Mouse (Mus musculus): ENCODE measurements around the gene Krt33a. TPM values are rescaled to one million over a fixed set of nuclear protein-coding genes. Genes with fewer than 3 reads are reported as not detected.

The Krt33a gene
- polyA plus RNA-seq, 1 experiment from 2014 or later: 0.05 TPM

DNA sequence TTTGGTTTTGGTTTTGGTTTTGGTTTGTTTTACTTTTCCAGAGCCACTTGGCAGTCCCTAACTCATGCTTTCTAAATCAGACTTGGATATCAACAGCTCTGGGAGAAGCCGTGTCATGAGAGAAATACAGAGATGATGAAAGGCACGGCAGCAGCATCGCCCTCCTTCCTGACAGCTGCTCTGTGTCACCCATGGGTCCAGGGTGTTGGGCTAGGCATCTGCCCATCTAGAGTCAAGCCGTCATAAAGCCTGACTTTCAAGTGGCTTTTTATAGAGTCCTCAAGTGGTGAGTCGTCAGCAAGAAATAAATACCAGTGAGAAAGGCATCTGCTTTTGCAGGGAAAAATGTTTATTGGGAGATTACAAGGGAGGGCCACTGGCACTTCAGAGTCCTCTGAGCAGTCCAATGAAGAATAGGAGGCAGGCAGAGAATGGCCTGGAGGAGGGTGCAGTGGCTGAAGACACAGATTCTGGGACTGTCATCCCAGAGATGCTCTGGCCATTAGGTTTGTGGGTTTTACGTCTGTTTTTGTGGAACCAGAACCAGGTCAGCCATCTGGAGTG, 30.4 kb upstream of the Krt33a start:
- no peak for ATAC-seq (ENCODE audit: low FRiP score, low TSS enrichment)
- no peaks in the 10 kb centered on the region for H3K36me3 ChIP-seq (ENCODE audit: control insufficient read depth, insufficient read depth, low read length)
- no peak overlapping the region for H3K27ac ChIP-seq (replicated peaks)
- no peaks in the 10 kb centered on the region for H3K4me1 ChIP-seq (replicated peaks; ENCODE audit: control insufficient read depth, insufficient read depth)
- WGBS: 74% methylated on average over 6 of the region's 6 CpGs
- H3K4me2 ChIP-seq (replicated peaks; ENCODE audit: low read depth): no peak overlapping the region
- no peak for TF ChIP-seq CTCF (IDR thresholded peaks at IDR 0.05; ENCODE audit: low read depth)
- TF ChIP-seq EP300 (optimal IDR thresholded peaks at IDR 0.05): no peak
- DNase-seq (ENCODE audit: low spot score): no peak
- no peaks in the 10 kb centered on the region for H3K27me3 ChIP-seq (ENCODE audit: control insufficient read depth, insufficient read depth, low read length)
- H3K4me3 ChIP-seq (ENCODE audit: low read depth, low read length): no peak overlapping the region
- H3K9ac ChIP-seq (ENCODE audit: low read length): no peak overlapping the region
- H3K9me3 ChIP-seq (ENCODE audit: control insufficient read depth, low read length): no peaks in the 10 kb centered on the region

GRCm38 (mm10) chr11:100041454-100041853, 25.4 kb upstream of the Krt33a start, which contains the start of gene Krt34:
TSS of gene Krt34 (minus strand) at chr11:100041554.
- no peaks in the 10 kb centered on the region for H3K9me3 ChIP-seq (ENCODE audit: control insufficient read depth, low read length)
- WGBS: 86% methylated on average over 6 of the region's 6 CpGs
- ATAC-seq (ENCODE audit: low FRiP score, low TSS enrichment) (no peak), DNase-seq (ENCODE audit: low spot score) (no peak)
- H3K4me2 ChIP-seq (replicated peaks; ENCODE audit: low read depth): no peak within 1 kb of the TSS
- no peaks in the 10 kb centered on the region for H3K36me3 ChIP-seq (ENCODE audit: control insufficient read depth, insufficient read depth, low read length)
- no peak within 1 kb of the TSS for H3K27ac ChIP-seq (replicated peaks)
- TF ChIP-seq EP300 (optimal IDR thresholded peaks at IDR 0.05) (no peak), CTCF (IDR thresholded peaks at IDR 0.05; ENCODE audit: low read depth) (no peak)
- H3K4me3 ChIP-seq (ENCODE audit: low read depth, low read length): no peak within 1 kb of the TSS
- no peak within 1 kb of the TSS for H3K9ac ChIP-seq (ENCODE audit: low read length)
- no peaks in the 10 kb centered on the region for H3K27me3 ChIP-seq (ENCODE audit: control insufficient read depth, insufficient read depth, low read length)
- no peaks in the 10 kb centered on the region for H3K4me1 ChIP-seq (replicated peaks; ENCODE audit: control insufficient read depth, insufficient read depth)

DNA sequence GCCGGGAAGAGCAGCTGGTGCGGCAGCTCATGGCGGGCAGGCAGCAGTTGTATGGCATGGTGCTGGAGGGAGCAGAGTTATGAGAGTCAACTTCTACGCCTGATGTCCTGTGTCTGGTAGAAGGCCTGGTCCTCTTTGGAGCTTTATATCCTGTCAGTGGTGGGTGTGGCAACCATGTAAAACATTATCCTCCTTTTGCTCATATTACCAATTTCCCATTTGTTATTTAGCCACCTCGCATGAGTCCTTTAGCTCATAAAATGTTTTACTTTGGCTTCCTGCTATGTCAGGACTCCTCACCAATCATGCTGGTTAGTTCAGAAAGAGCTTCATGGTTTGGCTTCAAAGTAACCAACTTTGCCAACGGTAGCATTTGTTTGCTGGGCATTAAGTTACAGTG, 13.8 kb upstream of the Krt33a start, which contains the start of gene Krt33b:
Gene Krt33b, minus strand, starts transcription at position 101 of the 400 bp plus-strand sequence.
- WGBS: 90% methylated on average over 6 of the region's 6 CpGs
- no peak for DNase-seq (ENCODE audit: low spot score)
- Histone ChIP-seq H3K9me3 (ENCODE audit: control insufficient read depth, low read length) (no peaks in the 10 kb centered on the region), H3K4me2 (replicated peaks; ENCODE audit: low read depth) (no peak within 1 kb of the TSS), H3K36me3 (ENCODE audit: control insufficient read depth, insufficient read depth, low read length) (no peaks in the 10 kb centered on the region), H3K27me3 (ENCODE audit: control insufficient read depth, insufficient read depth, low read length) (no peaks in the 10 kb centered on the region), H3K4me3 (ENCODE audit: low read depth, low read length) (no peak within 1 kb of the TSS), H3K4me1 (replicated peaks; ENCODE audit: control insufficient read depth, insufficient read depth) (no peaks in the 10 kb centered on the region), H3K27ac (replicated peaks) (no peak within 1 kb of the TSS), H3K9ac (ENCODE audit: low read length) (no peak within 1 kb of the TSS)
- no peak for TF ChIP-seq CTCF (IDR thresholded peaks at IDR 0.05; ENCODE audit: low read depth)
- no peak for ATAC-seq (ENCODE audit: low FRiP score, low TSS enrichment)

- no peak overlapping the region for H3K9ac ChIP-seq (ENCODE audit: low read length)
- ATAC-seq (ENCODE audit: low FRiP score, low TSS enrichment) (no peak), DNase-seq (ENCODE audit: low spot score) (no peak)
- H3K4me2 ChIP-seq (replicated peaks; ENCODE audit: low read depth): no peak overlapping the region
- no peaks in the 10 kb centered on the region for H3K27me3 ChIP-seq (ENCODE audit: control insufficient read depth, insufficient read depth, low read length)
- H3K4me1 ChIP-seq (replicated peaks; ENCODE audit: control insufficient read depth, insufficient read depth): no peaks in the 10 kb centered on the region; the same call in 1 of the 2 replicates
- H3K36me3 ChIP-seq (ENCODE audit: control insufficient read depth, insufficient read depth, low read length): no peaks in the 10 kb centered on the region
- H3K4me3 ChIP-seq (ENCODE audit: low read depth, low read length): no peak overlapping the region
- no peak overlapping the region for H3K27ac ChIP-seq (replicated peaks)
- H3K9me3 ChIP-seq (ENCODE audit: control insufficient read depth, low read length): no peaks in the 10 kb centered on the region
- TF ChIP-seq EP300 (optimal IDR thresholded peaks at IDR 0.05): no peak
- TF ChIP-seq CTCF (IDR thresholded peaks at IDR 0.05; ENCODE audit: low read depth): no peak
- WGBS: 66% methylated on average over 5 of the region's 5 CpGs
Observed at GRCm38 (mm10) chr11:100021438-100021837, 5.4 kb upstream of the Krt33a start.

DNA sequence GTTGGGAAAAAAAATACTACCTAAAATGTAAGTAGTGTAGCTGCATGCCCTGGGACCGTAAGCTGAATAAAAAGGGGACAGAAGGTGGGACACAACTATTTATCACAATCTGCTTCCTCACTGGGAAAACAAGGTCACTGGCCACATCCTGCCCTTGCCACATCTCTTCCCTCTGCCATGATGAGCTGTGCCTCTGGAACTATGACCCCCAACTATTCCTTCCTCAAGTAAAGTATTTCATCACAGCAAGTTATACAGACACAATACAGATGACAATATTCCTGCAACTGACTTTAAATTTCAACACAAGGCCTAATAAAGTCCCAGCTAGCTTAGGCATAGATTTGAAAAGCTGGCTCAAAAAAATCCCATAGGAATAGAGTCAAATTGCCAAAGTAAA, 3.5 kb upstream of the Krt33a start:
- Histone ChIP-seq H3K4me3 (ENCODE audit: low read depth, low read length) (no peak overlapping the region), H3K27me3 (ENCODE audit: control insufficient read depth, insufficient read depth, low read length) (no peaks in the 10 kb centered on the region), H3K4me1 (replicated peaks; ENCODE audit: control insufficient read depth, insufficient read depth) (no peaks in the 10 kb centered on the region; the same call in 1 of the 2 replicates), H3K27ac (replicated peaks) (no peak overlapping the region), H3K9ac (ENCODE audit: low read length) (no peak overlapping the region), H3K9me3 (ENCODE audit: control insufficient read depth, low read length) (no peaks in the 10 kb centered on the region), H3K36me3 (ENCODE audit: control insufficient read depth, insufficient read depth, low read length) (no peaks in the 10 kb centered on the region), H3K4me2 (replicated peaks; ENCODE audit: low read depth) (no peak overlapping the region)
- TF ChIP-seq EP300 (optimal IDR thresholded peaks at IDR 0.05) (no peak), CTCF (IDR thresholded peaks at IDR 0.05; ENCODE audit: low read depth) (no peak)
- 65% methylated on average over 1 of the region's 1 CpGs for WGBS
- ATAC-seq (ENCODE audit: low FRiP score, low TSS enrichment): no peak
- DNase-seq (ENCODE audit: low spot score): no peak

DNA sequence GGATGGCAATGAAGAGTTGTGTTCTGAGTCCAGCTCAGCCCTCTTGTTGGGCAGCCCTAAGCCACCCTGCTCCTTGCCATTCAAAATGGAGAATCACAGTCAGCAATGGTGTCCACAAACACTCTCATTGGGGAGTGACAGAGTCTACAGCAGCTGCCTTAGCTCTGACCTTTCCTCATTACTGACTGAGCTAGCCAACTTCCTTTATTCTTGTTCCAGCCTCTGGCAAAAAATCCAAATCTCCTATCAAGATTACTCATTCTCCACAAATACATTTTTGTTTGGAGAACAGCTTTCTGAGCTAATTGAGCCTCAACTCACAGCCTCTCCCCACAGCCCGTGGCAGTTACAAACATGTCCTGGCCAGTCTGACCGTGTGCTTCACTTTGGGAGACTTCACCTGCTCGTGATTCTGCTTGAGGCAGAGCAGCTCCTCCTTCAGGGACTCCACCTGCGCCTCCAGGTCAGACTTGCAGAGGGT, 2.3 kb downstream of the Krt33a start:
- TF ChIP-seq CTCF (IDR thresholded peaks at IDR 0.05; ENCODE audit: low read depth) (no peak), EP300 (optimal IDR thresholded peaks at IDR 0.05) (no peak)

More for the DNA sequence above, 2.3 kb downstream of the Krt33a start:
- WGBS: 37% methylated on average over 4 of the region's 4 CpGs
- Histone ChIP-seq H3K27me3 (ENCODE audit: control insufficient read depth, insufficient read depth, low read length) (no peaks in the 10 kb centered on the region), H3K4me3 (ENCODE audit: low read depth, low read length) (no peak overlapping the region), H3K4me2 (replicated peaks; ENCODE audit: low read depth) (no peak overlapping the region), H3K27ac (replicated peaks) (no peak overlapping the region), H3K9me3 (ENCODE audit: control insufficient read depth, low read length) (no peaks in the 10 kb centered on the region), H3K4me1 (replicated peaks; ENCODE audit: control insufficient read depth, insufficient read depth) (no peaks in the 10 kb centered on the region), H3K9ac (ENCODE audit: low read length) (no peak overlapping the region), H3K36me3 (ENCODE audit: control insufficient read depth, insufficient read depth, low read length) (no peaks in the 10 kb centered on the region)
- ATAC-seq (ENCODE audit: low FRiP score, low TSS enrichment) (0 out of 2 replicates have a peak, but pooled peaks have one; percentile 26), DNase-seq (ENCODE audit: low spot score) (peak; percentile 22)
